Mouse (Mus musculus) adrenal gland, postnatal 10 days (tissue): ENCODE measurements around the gene Krtap16-1. TPM values are rescaled to one million over a fixed set of nuclear protein-coding genes. Genes with fewer than 3 reads are reported as not detected.

Experiments used
- DNase-seq: peaks from one replicate; pipeline ENCODE4 v3.0.0; 2021; ENCODE audit warnings: mixed read lengths
- long read RNA-seq, 2 experiments: library from polyadenylated mRNA; stranded (forward); transcript quantifications; one replicate each; pipeline ENCODE4 v2.0.0; 2021
- total RNA-seq, 2 experiments: library from RNA; stranded (reverse); gene quantifications; 2 replicates each; pipeline ENCODE4 v1.2.3; 2021

Krtap16-1 gene
- not detected for total RNA-seq
- long read RNA-seq, experiment 1: 0 reads
- long read RNA-seq, experiment 2: 0 reads

- no peak for DNase-seq
These were observed at the start of gene Krtap16-1 for GRCm38 (mm10) chr11:99986180-99986647. TSS of gene Krtap16-1 (minus strand) at chr11:99986597.

DNA sequence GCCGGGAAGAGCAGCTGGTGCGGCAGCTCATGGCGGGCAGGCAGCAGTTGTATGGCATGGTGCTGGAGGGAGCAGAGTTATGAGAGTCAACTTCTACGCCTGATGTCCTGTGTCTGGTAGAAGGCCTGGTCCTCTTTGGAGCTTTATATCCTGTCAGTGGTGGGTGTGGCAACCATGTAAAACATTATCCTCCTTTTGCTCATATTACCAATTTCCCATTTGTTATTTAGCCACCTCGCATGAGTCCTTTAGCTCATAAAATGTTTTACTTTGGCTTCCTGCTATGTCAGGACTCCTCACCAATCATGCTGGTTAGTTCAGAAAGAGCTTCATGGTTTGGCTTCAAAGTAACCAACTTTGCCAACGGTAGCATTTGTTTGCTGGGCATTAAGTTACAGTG, 43.4 kb upstream of the Krtap16-1 start, which contains the start of gene Krt33b:
Gene Krt33b, minus strand, starts transcription at position 101 of the 400 bp plus-strand sequence.
- no peak for DNase-seq

- DNase-seq: no peak
These were observed 35.0 kb upstream of the Krtap16-1 start for GRCm38 (mm10) chr11:100021438-100021837.

GRCm38 (mm10) chr11:100019466-100019865, 33.1 kb upstream of the Krtap16-1 start:
- DNase-seq: no peak

DNA sequence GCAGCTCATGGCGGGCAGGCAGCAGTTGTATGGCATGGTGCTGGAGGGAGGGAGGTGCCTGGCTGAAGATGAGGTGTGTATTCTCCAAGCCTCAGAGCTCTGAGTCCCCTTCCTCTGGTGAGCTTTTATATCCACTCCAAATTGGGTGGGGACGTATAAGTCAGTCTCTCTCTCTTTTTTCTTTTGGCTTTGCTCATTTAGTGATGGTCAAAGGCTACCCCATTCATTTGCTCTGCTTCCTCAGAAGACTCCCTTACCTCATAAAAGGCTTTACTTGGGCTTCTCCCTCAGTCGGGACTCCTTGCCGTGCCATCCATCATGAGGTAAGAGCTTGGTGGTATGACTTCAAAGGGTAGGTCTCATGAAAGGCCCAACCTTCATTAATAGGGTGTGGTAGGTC, 29.7 kb upstream of the Krtap16-1 start, which contains the start of gene Krt33a:
Gene Krt33a, minus strand, starts transcription at position 101 of the 400 bp plus-strand sequence.
- no peak for DNase-seq

GRCm38 (mm10) chr11:100013691-100014171, 27.3 kb upstream of the Krtap16-1 start:
- DNase-seq: no peak

GRCm38 (mm10) chr11:100010682-100011081, 24.3 kb upstream of the Krtap16-1 start:
- DNase-seq: no peak

GRCm38 (mm10) chr11:100008336-100008735, 21.9 kb upstream of the Krtap16-1 start:
- no peak for DNase-seq

GRCm38 (mm10) chr11:100006624-100007023, 20.2 kb upstream of the Krtap16-1 start:
- no peak for DNase-seq

DNA sequence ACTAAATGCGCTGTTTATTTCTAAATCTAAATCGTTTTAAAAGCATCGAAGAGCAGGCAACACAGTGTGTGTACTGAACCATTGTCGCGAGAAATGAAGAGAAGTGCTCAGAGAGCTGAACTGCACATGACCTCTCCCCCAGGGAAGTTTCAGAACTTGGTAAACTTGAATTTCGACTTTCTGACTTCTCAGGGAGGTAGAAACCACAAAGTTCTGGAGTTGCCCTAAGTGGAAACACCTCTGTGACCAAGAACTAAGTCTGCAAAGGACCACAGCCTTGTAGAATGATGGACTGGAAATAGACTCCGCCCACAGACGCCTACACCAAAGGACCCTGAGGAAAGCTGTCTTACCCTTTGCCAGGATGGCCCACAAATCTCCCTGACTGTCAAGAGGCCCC, 19.5 kb upstream of the Krtap16-1 start:
- DNase-seq: no peak

- DNase-seq: peak; percentile 63
These were observed 18.4 kb upstream of the Krtap16-1 start for GRCm38 (mm10) chr11:100004846-100005245.

DNA sequence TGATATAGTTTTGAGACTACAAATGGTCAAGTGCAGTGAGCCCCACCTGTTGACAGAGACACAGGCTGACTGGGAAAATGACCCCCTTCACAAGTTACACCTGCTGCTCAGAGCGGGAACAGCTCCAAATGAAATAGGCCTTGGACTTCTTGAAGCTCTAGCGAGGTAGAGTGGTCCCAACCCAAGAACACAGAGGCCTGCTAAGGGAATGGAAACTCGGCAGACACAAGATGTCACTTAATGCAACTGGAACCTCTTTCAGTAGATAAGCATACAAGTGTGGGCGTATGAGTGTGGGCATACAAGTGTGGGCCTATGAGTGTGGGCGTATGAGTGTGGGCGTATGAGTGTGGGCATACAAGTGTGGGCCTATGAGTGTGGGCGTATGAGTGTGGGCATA, 12.7 kb upstream of the Krtap16-1 start:
- DNase-seq: no peak

DNA sequence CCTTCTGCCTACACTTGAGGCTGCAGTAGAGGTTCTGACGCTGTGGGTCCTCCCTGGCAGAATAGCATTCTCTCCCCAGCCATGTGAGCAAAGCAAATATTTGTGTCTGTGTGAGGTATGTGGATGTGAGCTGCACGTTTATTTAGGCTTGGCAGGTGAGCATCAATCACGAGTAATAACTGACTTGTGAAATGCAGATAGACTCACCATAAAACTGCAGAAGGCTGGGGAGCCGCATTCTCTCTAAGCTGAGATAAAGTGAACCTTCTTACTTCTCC, 7.9 kb upstream of the Krtap16-1 start:
- DNase-seq: no peak

DNA sequence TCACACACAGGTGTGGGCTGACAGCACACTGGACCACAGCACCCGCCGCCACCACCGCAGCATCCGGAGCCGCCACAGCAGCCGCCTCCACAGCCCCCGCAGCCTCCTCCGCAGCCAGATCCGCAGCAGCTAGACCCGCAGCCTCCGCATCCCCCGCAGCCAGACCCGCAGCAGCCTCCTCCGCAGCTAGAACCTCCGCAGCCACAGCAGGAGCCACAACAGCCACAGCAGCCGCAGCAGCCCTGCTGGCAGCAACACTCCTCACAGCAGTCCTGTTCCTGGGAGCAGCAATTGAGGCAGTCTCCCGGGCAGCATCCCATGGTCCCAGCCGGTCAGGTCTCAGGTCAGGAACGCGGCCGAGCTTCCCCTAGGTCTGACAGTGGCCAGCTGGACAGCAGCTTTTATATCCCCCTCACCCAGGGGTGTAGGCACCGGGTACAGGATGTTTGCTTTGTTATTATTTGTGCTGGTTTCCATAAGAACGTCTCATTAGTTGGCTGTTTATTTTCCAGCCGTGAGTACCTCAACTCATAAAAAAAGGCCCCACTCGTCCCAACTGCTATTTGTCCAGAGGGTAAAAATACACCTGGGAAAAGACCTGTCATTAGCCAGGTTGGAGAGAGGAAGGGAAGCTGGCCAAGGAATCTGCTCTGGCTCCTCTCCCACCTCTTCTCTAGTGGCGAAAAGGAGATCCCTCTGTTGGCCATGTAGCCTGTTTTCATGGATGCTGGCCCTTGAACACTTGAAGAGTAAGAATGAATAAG, 7.4 kb upstream of the Krtap16-1 start, which contains the start of gene Krtap17-1:
Gene Krtap17-1, minus strand, starts transcription at position 375 of the 764 bp plus-strand sequence.
- no peak for DNase-seq

DNA sequence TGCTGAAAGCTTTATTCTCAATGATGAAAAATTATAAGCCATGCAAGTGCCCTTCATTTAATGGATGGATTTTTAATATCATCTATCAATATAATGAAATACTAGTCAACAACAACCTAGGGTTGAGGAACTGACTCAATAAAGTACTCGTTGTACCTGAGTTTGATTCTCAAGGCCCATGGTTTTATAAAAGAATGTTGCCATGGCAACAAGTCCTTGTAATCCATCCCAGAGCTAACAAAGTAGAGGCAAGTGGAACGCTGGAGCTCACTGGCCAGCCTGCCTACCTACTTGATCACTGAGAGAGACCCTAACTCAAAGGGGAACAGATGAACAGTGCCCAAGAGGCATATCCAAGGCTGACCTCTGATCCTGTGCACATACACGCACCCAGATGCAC, 4.2 kb upstream of the Krtap16-1 start:
- DNase-seq: no peak

- peak; percentile 18 for DNase-seq
These were observed 3.5 kb upstream of the Krtap16-1 start for GRCm38 (mm10) chr11:99989881-99990405.

DNA sequence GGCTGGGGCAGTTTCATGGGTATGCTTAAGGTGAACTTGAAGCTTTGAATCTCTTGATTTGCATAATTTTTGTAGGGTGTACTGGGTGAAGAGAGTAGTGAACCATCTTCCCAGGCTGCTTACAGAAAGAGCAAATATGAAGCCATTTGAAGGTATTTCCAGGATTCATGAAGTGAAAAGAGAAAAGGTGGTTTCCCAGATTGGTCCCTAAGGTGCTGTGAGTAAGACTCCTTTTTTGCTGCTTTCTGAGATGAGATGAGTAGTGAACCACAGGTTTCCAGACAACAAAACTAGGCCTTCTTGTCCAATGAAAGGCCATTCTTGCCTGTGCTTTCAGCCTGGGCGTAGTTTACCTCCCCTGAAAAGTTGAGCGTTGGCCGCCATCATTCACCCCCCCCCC, 2.1 kb upstream of the Krtap16-1 start:
- DNase-seq: no peak

DNA sequence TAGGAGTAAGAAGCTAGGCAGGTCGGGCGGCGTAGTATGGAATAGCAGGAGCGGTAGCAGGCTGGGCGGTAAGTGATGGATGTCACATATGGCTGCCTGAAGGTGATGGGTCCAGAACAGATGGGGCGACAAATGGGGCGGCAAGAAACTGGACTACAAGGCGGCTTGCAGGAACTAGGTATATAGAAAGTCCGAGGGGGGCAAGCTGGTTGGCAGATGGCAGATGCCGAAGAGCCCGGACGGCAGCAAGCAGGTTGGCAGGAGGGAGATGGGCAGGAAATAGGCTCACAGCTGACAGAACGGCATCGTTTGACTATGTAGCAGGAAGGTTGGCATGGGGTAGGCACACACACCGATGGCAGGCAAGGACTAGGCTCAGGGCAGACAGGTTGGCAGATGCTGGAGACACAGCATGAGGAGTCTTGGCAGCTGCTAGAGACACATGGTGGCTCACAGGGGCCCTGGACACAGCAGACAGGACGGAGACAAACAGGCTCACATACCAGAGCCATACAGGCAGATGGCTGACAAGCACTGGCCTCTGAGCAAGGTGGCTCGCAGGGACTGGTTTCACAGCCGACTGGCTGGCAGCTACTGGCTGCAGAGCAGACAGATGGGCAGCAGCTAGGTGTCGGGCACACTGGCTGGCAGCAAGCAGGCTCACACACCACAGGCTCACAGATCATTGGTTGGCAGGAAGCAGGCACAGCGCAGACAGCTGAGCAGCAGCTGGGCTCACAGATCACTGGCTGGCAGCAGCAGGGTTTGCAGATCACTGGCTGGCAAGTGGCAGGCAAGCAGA, 905 bp downstream of the Krtap16-1 start:
- peak; percentile 15 for DNase-seq

- DNase-seq: no peak
These were observed 3.0 kb downstream of the Krtap16-1 start for GRCm38 (mm10) chr11:99983442-99983841.

- no peak for DNase-seq
These were observed 3.7 kb downstream of the Krtap16-1 start for GRCm38 (mm10) chr11:99982731-99983130.

- DNase-seq: no peak
These were observed 7.4 kb downstream of the Krtap16-1 start, which contains the start of gene Krtap29-1 for GRCm38 (mm10) chr11:99978953-99979352. TSS of gene Krtap29-1 (minus strand) at chr11:99979053.

DNA sequence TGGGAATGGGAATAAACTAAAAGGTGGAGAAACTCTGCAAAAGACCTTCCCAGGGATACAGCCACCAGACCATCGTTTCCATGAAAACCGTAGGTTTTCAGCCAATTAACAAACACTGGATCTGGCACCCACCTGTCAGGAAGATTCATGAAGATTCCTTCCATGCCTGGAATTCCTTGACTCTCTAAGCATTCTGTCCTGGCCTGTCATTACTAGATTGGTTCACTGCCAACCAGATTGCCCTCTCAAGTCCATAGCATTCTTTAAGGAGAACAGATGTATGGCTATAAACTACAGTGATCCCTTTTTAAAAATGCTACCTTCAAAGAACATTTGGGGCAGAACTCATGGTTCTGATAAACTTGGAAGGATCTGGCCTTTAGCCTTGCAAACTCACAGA, 20.4 kb downstream of the Krtap16-1 start:
- no peak for DNase-seq

DNA sequence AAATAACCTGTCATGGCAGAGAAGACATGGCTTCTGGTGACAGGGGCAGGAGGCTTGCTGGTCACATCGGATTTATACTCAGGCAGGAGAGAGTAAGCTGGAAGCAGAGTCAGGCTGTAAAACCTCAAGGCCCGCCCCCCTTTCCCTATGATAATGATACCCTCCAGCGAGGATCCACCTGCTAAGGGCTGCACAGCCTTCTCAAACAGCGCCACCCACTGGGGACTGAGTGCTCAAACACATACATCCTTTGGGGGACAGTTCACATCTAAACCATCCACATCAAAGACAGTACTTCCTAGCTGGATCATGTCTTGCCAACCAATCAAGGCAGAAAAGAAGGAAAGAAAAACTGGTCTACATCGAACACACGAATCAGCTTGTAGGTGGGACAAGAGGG, 22.2 kb downstream of the Krtap16-1 start:
- DNase-seq: no peak
